Mouse (Mus musculus) spleen, adult 12 weeks (tissue): Measurements from ENCODE around the gene Col5a3.
"Not testable (repeated sequence)": the region's sequence is repeated elsewhere in the genome, so short reads cannot be mapped to it uniquely, and the experiment has no call there.

Experiments
- DNase-seq: peaks from one replicate; pipeline ENCODE4 v3.0.0; 2022; ENCODE audit warnings: low spot score

Col5a3 gene

GRCm38 (mm10) chr9:20814521-20815272, at the start of gene Col5a3:
TSS of gene Col5a3 (minus strand) at chr9:20815067.
- no peak for DNase-seq

- DNase-seq = no peak
Observed at GRCm38 (mm10) chr9:20862225-20862624, 47.4 kb upstream of the Col5a3 start.

GRCm38 (mm10) chr9:20861821-20862220, 47.0 kb upstream of the Col5a3 start:
- no peak for DNase-seq

- DNase-seq = no peak
Observed at GRCm38 (mm10) chr9:20859926-20860325, 45.1 kb upstream of the Col5a3 start.

- peak; percentile 43 for DNase-seq
Observed at GRCm38 (mm10) chr9:20857131-20857530, 42.3 kb upstream of the Col5a3 start.

GRCm38 (mm10) chr9:20850179-20850578, 35.3 kb upstream of the Col5a3 start:
- DNase-seq = no peak

GRCm38 (mm10) chr9:20842670-20843069, 27.8 kb upstream of the Col5a3 start:
- no peak for DNase-seq

- no peak for DNase-seq
Observed at GRCm38 (mm10) chr9:20842211-20842610, 27.3 kb upstream of the Col5a3 start.

- no peak for DNase-seq
Observed at GRCm38 (mm10) chr9:20838931-20839330, 24.1 kb upstream of the Col5a3 start.

GRCm38 (mm10) chr9:20837184-20837947, 22.5 kb upstream of the Col5a3 start:
- no peak for DNase-seq

GRCm38 (mm10) chr9:20835431-20835954, 20.6 kb upstream of the Col5a3 start:
- not testable (repeated sequence) for DNase-seq

GRCm38 (mm10) chr9:20834881-20835280, 20.0 kb upstream of the Col5a3 start:
- no peak for DNase-seq

- DNase-seq = peak; percentile 53
Observed at GRCm38 (mm10) chr9:20830901-20831643, 16.2 kb upstream of the Col5a3 start.

GRCm38 (mm10) chr9:20828127-20828526, 13.3 kb upstream of the Col5a3 start:
- no peak for DNase-seq

- DNase-seq = no peak
Observed at GRCm38 (mm10) chr9:20825781-20826180, 10.9 kb upstream of the Col5a3 start.

GRCm38 (mm10) chr9:20822821-20823220, 8.0 kb upstream of the Col5a3 start:
- DNase-seq = no peak

GRCm38 (mm10) chr9:20820001-20820400, 5.1 kb upstream of the Col5a3 start:
- DNase-seq = no peak

- no peak for DNase-seq
Observed at GRCm38 (mm10) chr9:20818236-20818635, 3.4 kb upstream of the Col5a3 start, which contains the start of gene Rdh8. TSS of gene Rdh8 (plus strand) at chr9:20818503.

- no peak for DNase-seq
Observed at GRCm38 (mm10) chr9:20812537-20813271, 2.2 kb downstream of the Col5a3 start.

GRCm38 (mm10) chr9:20810773-20811172, 4.1 kb downstream of the Col5a3 start:
- DNase-seq = no peak

- no peak for DNase-seq
Observed at GRCm38 (mm10) chr9:20810271-20810670, 4.6 kb downstream of the Col5a3 start.

- no peak for DNase-seq
Observed at GRCm38 (mm10) chr9:20805706-20806105, 9.2 kb downstream of the Col5a3 start.
